Mouse (Mus musculus) lung, embryonic 14.5 days (tissue): Measurements from ENCODE around the gene Faap100. TPM values are rescaled to one million over a fixed set of nuclear protein-coding genes. Genes with fewer than 3 reads are reported as not detected.

Experiments
- ATAC-seq: fragments of 200-750 bp; cut with Nextera tagmentation; 2 replicates; pipeline ENCODE4 v1.8.0; 2017; ENCODE audit warnings: mild to moderate bottlenecking, moderate TSS enrichment, moderate library complexity; ENCODE audit not compliant: insufficient read depth
- DNase-seq: peaks from one replicate; pipeline ENCODE4 v3.0.0-alpha.2; 2015
- H3K27ac ChIP-seq: fragments of 300-500 bp; sonication (generic); 2 replicates; pipeline ENCODE4 v1.5.1; 2014; ENCODE audit warnings: low read depth, mild to moderate bottlenecking, moderate library complexity
- H3K27me3 ChIP-seq: fragments of 300-500 bp; sonication (generic); 2 replicates; pipeline ENCODE4 v1.6.1; 2014; ENCODE audit warnings: low read length, control low read depth; ENCODE audit not compliant: insufficient read depth
- H3K36me3 ChIP-seq: fragments of 300-500 bp; sonication (generic); 2 replicates; pipeline ENCODE4 v1.6.1; 2014; ENCODE audit warnings: control low read depth; ENCODE audit not compliant: insufficient read depth
- H3K4me1 ChIP-seq: fragments of 300-500 bp; sonication (generic); 2 replicates; pipeline ENCODE4 v1.6.1; 2014; ENCODE audit warnings: antibody characterized with exemption, control low read depth; ENCODE audit not compliant: insufficient read depth
- H3K4me2 ChIP-seq: fragments of 300-500 bp; sonication (generic); 2 replicates; pipeline ENCODE4 v1.6.1; 2014; ENCODE audit warnings: mild to moderate bottlenecking
- H3K4me3 ChIP-seq: fragments of 300-500 bp; sonication (generic); 2 replicates; pipeline ENCODE4 v1.5.1; 2014; ENCODE audit warnings: low read depth, low read length
- H3K9ac ChIP-seq: fragments of 300-500 bp; sonication (generic); 2 replicates; pipeline ENCODE4 v1.6.1; 2014
- H3K9me3 ChIP-seq: fragments of 300-500 bp; sonication (generic); 2 replicates; pipeline ENCODE4 v1.6.1; 2016; ENCODE audit warnings: low read depth, low read length, control low read depth
- CTCF ChIP-seq: IDR thresholded peaks from 2 replicates; pipeline ENCODE4 v1.5.1; 2016; ENCODE audit warnings: antibody characterized with exemption, low read depth
- WGBS: fragments of 180-500 bp; shearing (Covaris S2); extraction: QIAGEN DNeasy Blood & Tissue Kit; methylation state at CpG from one replicate; pipeline ENCODE4 v1.1.7; 2014; 5-methylcytosine and 5-hydroxymethylcytosine counted together
- polyA plus RNA-seq: library from polyadenylated mRNA; unstranded; fragments of >200 nt; fragmentation: Nextera tagmentation; extraction: Ambion mirVana; gene quantifications from 2 replicates; pipeline ENCODE4 v1.2.1, GENCODE M21; 2014

Faap100 gene
- polyA plus RNA-seq, 1 experiment from 2014 or later, result 44.5 TPM

GRCm38 (mm10) chr11:120375324-120375723 is 3.2 kb downstream of the Faap100 start:
- Histone ChIP-seq H3K27ac (no peak overlapping the region), H3K4me3 (no peak overlapping the region), H3K4me1 (peaks cover 5% of the 10 kb centered on the region), H3K9ac (no peak overlapping the region), H3K36me3 (peaks cover 64% of the 10 kb centered on the region), H3K9me3 (no peaks in the 10 kb centered on the region), H3K27me3 (no peaks in the 10 kb centered on the region), H3K4me2 (no peak overlapping the region)
- ATAC-seq (no peak), DNase-seq (no peak)
- 91% methylated on average over 10 of the region's 10 CpGs for WGBS
- no peak for TF ChIP-seq CTCF

- 87% methylated on average over 23 of the region's 23 CpGs for WGBS
- Histone ChIP-seq H3K9ac (no peak overlapping the region), H3K36me3 (peaks cover 70% of the 10 kb centered on the region), H3K4me3 (no peak overlapping the region), H3K27ac (no peak overlapping the region), H3K9me3 (no peaks in the 10 kb centered on the region), H3K4me1 (peaks cover 5% of the 10 kb centered on the region), H3K4me2 (no peak overlapping the region), H3K27me3 (no peaks in the 10 kb centered on the region)
- peak; percentile 35 for DNase-seq
- no peak for TF ChIP-seq CTCF
- ATAC-seq, result no peak
These were observed 4.6 kb downstream of the Faap100 start for GRCm38 (mm10) chr11:120373820-120374586.

- TF ChIP-seq CTCF, result peak; percentile 40; the same call in 1 of the 2 replicates
- Histone ChIP-seq H3K9me3 (no peaks in the 10 kb centered on the region), H3K4me3 (no peak overlapping the region), H3K27me3 (no peaks in the 10 kb centered on the region), H3K4me2 (no peak overlapping the region), H3K9ac (no peak overlapping the region), H3K36me3 (peaks cover 74% of the 10 kb centered on the region), H3K4me1 (peaks cover 5% of the 10 kb centered on the region), H3K27ac (no peak overlapping the region)
- ATAC-seq (no peak), DNase-seq (no peak)
- WGBS, result 57% methylated on average over 13 of the region's 13 CpGs
These were observed 5.5 kb downstream of the Faap100 start for GRCm38 (mm10) chr11:120373025-120373424.

- H3K27me3 ChIP-seq, result no peaks in the 10 kb centered on the region
- no peaks in the 10 kb centered on the region for H3K9me3 ChIP-seq
- WGBS, result 28% methylated on average over 8 of the region's 8 CpGs
- peak; percentile 80 for DNase-seq
- no peak overlapping the region for H3K9ac ChIP-seq
- peak; percentile 91 for TF ChIP-seq CTCF
- ATAC-seq, result peak; percentile 76
- peaks cover 51% of the 10 kb centered on the region for H3K36me3 ChIP-seq
- H3K4me3 ChIP-seq, result no peak overlapping the region
- no peak overlapping the region for H3K4me2 ChIP-seq
- H3K27ac ChIP-seq, result no peak overlapping the region
- H3K4me1 ChIP-seq, result no peaks in the 10 kb centered on the region
These were observed 8.9 kb downstream of the Faap100 start for GRCm38 (mm10) chr11:120369656-120370055.

GRCm38 (mm10) chr11:120366443-120367027 is 12.0 kb downstream of the Faap100 start:
- no peak overlapping the region for H3K9ac ChIP-seq
- H3K27me3 ChIP-seq, result no peaks in the 10 kb centered on the region
- H3K4me3 ChIP-seq, result no peak overlapping the region
- H3K4me1 ChIP-seq, result no peaks in the 10 kb centered on the region
- H3K27ac ChIP-seq, result no peak overlapping the region
- no peaks in the 10 kb centered on the region for H3K9me3 ChIP-seq
- DNase-seq (no peak), ATAC-seq (no peak)
- no peak for TF ChIP-seq CTCF
- WGBS, result 27% methylated on average over 7 of the region's 7 CpGs
- peaks cover 20% of the 10 kb centered on the region for H3K36me3 ChIP-seq
- H3K4me2 ChIP-seq, result no peak overlapping the region

GRCm38 (mm10) chr11:120362891-120363290 is 15.7 kb downstream of the Faap100 start:
- peaks cover 14% of the 10 kb centered on the region; the same call in 1 of the 2 replicates for H3K4me1 ChIP-seq
- H3K4me2 ChIP-seq, result no peak overlapping the region
- no peak for TF ChIP-seq CTCF
- H3K4me3 ChIP-seq, result no peak overlapping the region
- H3K27me3 ChIP-seq, result no peaks in the 10 kb centered on the region
- no peak for ATAC-seq
- 80% methylated on average over 6 of the region's 6 CpGs for WGBS
- no peaks in the 10 kb centered on the region for H3K9me3 ChIP-seq
- no peak overlapping the region for H3K9ac ChIP-seq
- no peaks in the 10 kb centered on the region for H3K36me3 ChIP-seq
- DNase-seq, result no peak
- H3K27ac ChIP-seq, result no peak overlapping the region

GRCm38 (mm10) chr11:120361295-120361694 is 17.3 kb downstream of the Faap100 start, which contains the start of gene Fscn2:
Fscn2 (plus strand) TSS chr11:120361534.
- no peaks in the 10 kb centered on the region for H3K9me3 ChIP-seq
- peaks cover 21% of the 10 kb centered on the region for H3K4me1 ChIP-seq
- WGBS, result 62% methylated on average over 10 of the region's 10 CpGs
- no peaks in the 10 kb centered on the region for H3K27me3 ChIP-seq
- no peak within 1 kb of the TSS for H3K27ac ChIP-seq
- H3K36me3 ChIP-seq, result no peaks in the 10 kb centered on the region
- no peak for TF ChIP-seq CTCF
- no peak within 1 kb of the TSS for H3K9ac ChIP-seq
- DNase-seq, result no peak
- no peak for ATAC-seq
- no peak within 1 kb of the TSS for H3K4me3 ChIP-seq
- no peak within 1 kb of the TSS for H3K4me2 ChIP-seq
